Mouse (Mus musculus) neural tube, embryonic 11.5 days (tissue): Measurements from ENCODE around the gene Wdr54. TPM values are rescaled to one million over a fixed set of nuclear protein-coding genes. Genes with fewer than 3 reads are reported as not detected.
A peak's percentile ranks its signal among the peaks of the same experiment; 100 is the strongest.
"Not testable (repeated sequence)": the region's sequence is repeated elsewhere in the genome, so short reads cannot be mapped to it uniquely, and the experiment has no call there.

ENCODE experiments used
- ATAC-seq: fragments of 200-750 bp; cut with Nextera tagmentation; 2 replicates; pipeline ENCODE4 v1.8.0; 2017; ENCODE audit warnings: moderate number of reproducible peaks, mild to moderate bottlenecking, moderate TSS enrichment, moderate library complexity; ENCODE audit not compliant: insufficient read depth, low FRiP score, low TSS enrichment
- DNase-seq: peaks from one replicate; pipeline ENCODE4 v3.0.0-alpha.2; 2015; ENCODE audit warnings: low spot score
- H3K27ac ChIP-seq: fragments of 300-500 bp; sonication (generic); 2 replicates; pipeline ENCODE4 v1.5.1; 2014; ENCODE audit warnings: low read depth, mild to moderate bottlenecking, low read length
- H3K27me3 ChIP-seq: fragments of 300-500 bp; sonication (generic); 2 replicates; pipeline ENCODE4 v1.6.1; 2014; ENCODE audit warnings: mild to moderate bottlenecking, low read length, mixed read lengths; ENCODE audit not compliant: control insufficient read depth, insufficient read depth
- H3K36me3 ChIP-seq: fragments of 300-500 bp; sonication (generic); 2 replicates; pipeline ENCODE4 v1.6.1; 2014; ENCODE audit warnings: mild to moderate bottlenecking, low read length, moderate library complexity, mixed read lengths; ENCODE audit not compliant: control insufficient read depth, insufficient read depth
- H3K4me1 ChIP-seq: fragments of 300-500 bp; sonication (generic); 2 replicates; pipeline ENCODE4 v1.6.1; 2014; ENCODE audit warnings: low read length, mixed read lengths; ENCODE audit not compliant: control insufficient read depth, insufficient read depth
- H3K4me2 ChIP-seq: fragments of 300-500 bp; sonication (generic); 2 replicates; pipeline ENCODE4 v1.6.1; 2014; ENCODE audit warnings: low read depth, mild to moderate bottlenecking, moderate library complexity
- H3K4me3 ChIP-seq: fragments of 300-500 bp; sonication (generic); 2 replicates; pipeline ENCODE4 v1.5.1; 2014; ENCODE audit warnings: low read depth, low read length
- H3K9ac ChIP-seq: fragments of 300-500 bp; sonication (generic); 2 replicates; pipeline ENCODE4 v1.6.1; 2014; ENCODE audit warnings: mild to moderate bottlenecking, low read length
- H3K9me3 ChIP-seq: fragments of 300-500 bp; sonication (generic); 2 replicates; pipeline ENCODE4 v1.6.1; 2016; ENCODE audit warnings: low read length; ENCODE audit not compliant: control insufficient read depth
- WGBS: fragments of 180-500 bp; shearing (Covaris S2); extraction: QIAGEN DNeasy Blood & Tissue Kit; methylation state at CpG from one replicate; pipeline ENCODE4 v1.1.7; 2014; 5-methylcytosine and 5-hydroxymethylcytosine counted together
- polyA plus RNA-seq: library from polyadenylated mRNA; unstranded; fragments of >200 nt; fragmentation: Nextera tagmentation; extraction: Ambion mirVana; gene quantifications from 2 replicates; pipeline ENCODE4 v1.2.1, GENCODE M21; 2014

Gene Wdr54
- polyA plus RNA-seq, 1 experiment from 2014 or later, result 14.5 TPM

- no peak overlapping the region for H3K27ac ChIP-seq
- H3K36me3 ChIP-seq, result no peaks in the 10 kb centered on the region
- peak; percentile 32; the same call in 1 of the 2 replicates for ATAC-seq
- 6% methylated on average over 6 of the region's 6 CpGs for WGBS
- peaks cover 26% of the 10 kb centered on the region for H3K27me3 ChIP-seq
- no peaks in the 10 kb centered on the region for H3K9me3 ChIP-seq
- peak overlapping the region; percentile 87 for H3K4me3 ChIP-seq
- peak; percentile 26 for DNase-seq
- peak overlapping the region; percentile 82 for H3K9ac ChIP-seq
- H3K4me2 ChIP-seq, result peak overlapping the region; percentile 87
- H3K4me1 ChIP-seq, result peaks cover 12% of the 10 kb centered on the region; the same call in 1 of the 2 replicates
These were observed 8.9 kb upstream of the Wdr54 start for GRCm38 (mm10) chr6:83165026-83165606.

DNA sequence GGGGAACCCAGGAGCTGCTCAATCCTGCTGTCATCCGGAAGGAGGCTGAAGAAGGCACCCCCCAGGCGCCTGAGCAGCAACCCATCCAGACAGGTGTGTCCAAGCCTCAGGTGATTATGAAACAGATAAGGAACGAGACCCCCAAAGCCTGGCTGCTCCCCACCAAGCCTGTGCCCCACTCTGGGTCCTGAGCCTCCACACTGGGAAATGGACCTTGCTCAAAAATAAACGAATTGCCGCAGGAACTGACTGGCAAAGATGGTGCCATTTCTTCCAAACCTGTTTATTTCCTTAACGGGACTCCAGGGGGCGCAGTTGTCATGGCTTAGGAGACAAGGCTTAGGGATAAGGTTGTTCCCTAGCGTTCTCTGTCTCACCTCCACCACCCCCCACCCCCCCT is 6.5 kb upstream of the Wdr54 start:
- peak overlapping the region; percentile 26; the same call in 1 of the 2 replicates for H3K4me3 ChIP-seq
- peaks cover 27% of the 10 kb centered on the region for H3K27me3 ChIP-seq
- no peaks in the 10 kb centered on the region for H3K9me3 ChIP-seq
- ATAC-seq, result no peak
- no peak overlapping the region for H3K9ac ChIP-seq
- H3K27ac ChIP-seq, result no peak overlapping the region
- WGBS, result 0% methylated on average over 8 of the region's 8 CpGs
- H3K36me3 ChIP-seq, result no peaks in the 10 kb centered on the region
- peaks cover 12% of the 10 kb centered on the region; the same call in 1 of the 2 replicates for H3K4me1 ChIP-seq
- H3K4me2 ChIP-seq, result peak overlapping the region; percentile 41
- peak; percentile 74 for DNase-seq

DNA sequence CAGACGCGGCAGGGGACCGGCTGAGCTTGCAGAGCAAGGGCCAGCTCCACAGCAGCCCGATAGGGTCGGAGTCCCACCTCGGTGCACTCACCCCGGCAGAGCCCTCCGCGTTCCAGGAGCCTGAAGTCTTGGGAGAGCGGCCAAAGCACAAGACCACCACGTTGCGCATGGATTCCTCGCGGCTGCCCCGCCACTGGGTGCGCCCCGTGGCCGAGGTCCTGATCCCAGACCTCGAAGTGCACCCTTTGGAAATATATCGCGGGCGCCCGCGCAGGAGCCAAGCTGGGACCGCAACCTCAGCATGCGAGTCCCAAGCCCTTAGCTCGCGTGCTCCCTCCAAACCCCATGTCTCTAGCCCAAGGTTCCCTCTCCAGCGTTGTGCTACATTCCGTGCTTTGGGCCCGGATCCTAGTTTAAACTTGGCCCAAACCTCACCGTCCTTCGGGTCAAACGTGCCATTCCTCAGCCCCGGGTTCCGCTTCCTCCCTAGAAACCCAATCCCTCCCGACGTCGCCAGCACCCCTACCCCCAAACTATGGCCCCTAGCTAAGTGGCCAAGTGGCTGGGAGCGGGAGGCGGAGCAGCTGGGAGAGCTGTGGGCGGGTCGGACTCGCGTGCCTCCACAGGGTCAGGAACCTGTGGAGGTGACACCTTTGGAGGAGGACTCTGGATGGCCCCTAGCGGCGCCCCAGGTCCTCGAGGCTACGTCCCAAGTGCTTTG is 5.9 kb upstream of the Wdr54 start:
- H3K27ac ChIP-seq, result no peak overlapping the region
- DNase-seq (peak; percentile 41), ATAC-seq (no peak)
- peak overlapping the region; percentile 26 for H3K4me3 ChIP-seq
- no peaks in the 10 kb centered on the region for H3K36me3 ChIP-seq
- H3K27me3 ChIP-seq, result peaks cover 27% of the 10 kb centered on the region
- peak overlapping the region; percentile 15; the same call in 1 of the 2 replicates for H3K9ac ChIP-seq
- peak overlapping the region; percentile 41 for H3K4me2 ChIP-seq
- no peaks in the 10 kb centered on the region for H3K9me3 ChIP-seq
- WGBS, result under 1% methylated on average over 49 of the region's 49 CpGs
- peaks cover 10% of the 10 kb centered on the region; the same call in 1 of the 2 replicates for H3K4me1 ChIP-seq

GRCm38 (mm10) chr6:83161442-83161841 is 5.2 kb upstream of the Wdr54 start:
- 5% methylated on average over 19 of the region's 19 CpGs for WGBS
- Histone ChIP-seq H3K4me1 (peaks cover 5% of the 10 kb centered on the region; the same call in 1 of the 2 replicates), H3K27ac (no peak overlapping the region), H3K4me2 (peak overlapping the region; percentile 41), H3K4me3 (peak overlapping the region; percentile 26), H3K9ac (no peak overlapping the region), H3K36me3 (no peaks in the 10 kb centered on the region), H3K27me3 (peaks cover 27% of the 10 kb centered on the region), H3K9me3 (no peaks in the 10 kb centered on the region)
- DNase-seq (no peak), ATAC-seq (no peak)

- H3K4me2 ChIP-seq, ATAC-seq, H3K36me3 ChIP-seq, H3K4me1 ChIP-seq, H3K9me3 ChIP-seq, H3K4me3 ChIP-seq, H3K27ac ChIP-seq, H3K9ac ChIP-seq: not testable (repeated sequence)
- WGBS, result 40% methylated on average over 3 of the region's 3 CpGs
- H3K27me3 ChIP-seq, result peaks cover 27% of the 10 kb centered on the region
- DNase-seq, result peak; percentile 55
These were observed 3.3 kb upstream of the Wdr54 start for GRCm38 (mm10) chr6:83159456-83159855.

- 0 out of 2 replicates have a peak overlapping the region, but pooled peaks have one; percentile 28 for H3K27ac ChIP-seq
- peak; percentile 42 for ATAC-seq
- no peaks in the 10 kb centered on the region for H3K9me3 ChIP-seq
- peaks cover 4% of the 10 kb centered on the region; the same call in 1 of the 2 replicates for H3K36me3 ChIP-seq
- H3K4me2 ChIP-seq, result peak overlapping the region; percentile 91
- H3K4me3 ChIP-seq, result peak overlapping the region; percentile 55
- DNase-seq, result no peak
- peak overlapping the region; percentile 60 for H3K9ac ChIP-seq
- WGBS, result 8% methylated on average over 23 of the region's 23 CpGs
- 0 out of 2 replicates have a peak, but pooled peaks cover 4% of the 10 kb centered on the region for H3K4me1 ChIP-seq
- H3K27me3 ChIP-seq, result peaks cover 7% of the 10 kb centered on the region
These were observed 502 bp downstream of the Wdr54 start for GRCm38 (mm10) chr6:83155552-83156238.

DNA sequence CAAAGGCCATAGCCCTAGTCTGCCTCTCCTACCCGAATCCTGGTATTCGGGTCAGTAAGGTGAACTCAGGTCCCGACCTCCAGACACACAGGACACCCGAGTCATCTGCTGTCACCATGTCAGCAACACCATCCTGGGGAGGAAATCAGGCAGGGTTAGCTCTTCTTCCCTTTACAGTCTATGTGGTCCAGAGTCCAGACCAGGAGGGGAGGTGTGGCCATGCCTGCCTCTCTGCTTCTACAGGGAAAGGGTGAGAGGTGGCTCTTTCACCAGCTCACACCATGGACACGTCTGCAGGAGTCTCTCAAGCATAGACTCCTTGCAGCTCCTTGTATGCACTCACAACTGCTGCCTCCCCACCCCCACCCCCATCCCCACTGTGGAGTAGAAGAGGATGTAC is 2.7 kb downstream of the Wdr54 start:
- Histone ChIP-seq H3K27me3 (no peaks in the 10 kb centered on the region), H3K9me3 (no peaks in the 10 kb centered on the region), H3K9ac (no peak overlapping the region), H3K4me1 (0 out of 2 replicates have a peak, but pooled peaks cover 4% of the 10 kb centered on the region), H3K36me3 (peaks cover 7% of the 10 kb centered on the region), H3K4me2 (no peak overlapping the region), H3K27ac (no peak overlapping the region), H3K4me3 (no peak overlapping the region)
- DNase-seq (no peak), ATAC-seq (no peak)
- 82% methylated on average over 5 of the region's 5 CpGs for WGBS

DNA sequence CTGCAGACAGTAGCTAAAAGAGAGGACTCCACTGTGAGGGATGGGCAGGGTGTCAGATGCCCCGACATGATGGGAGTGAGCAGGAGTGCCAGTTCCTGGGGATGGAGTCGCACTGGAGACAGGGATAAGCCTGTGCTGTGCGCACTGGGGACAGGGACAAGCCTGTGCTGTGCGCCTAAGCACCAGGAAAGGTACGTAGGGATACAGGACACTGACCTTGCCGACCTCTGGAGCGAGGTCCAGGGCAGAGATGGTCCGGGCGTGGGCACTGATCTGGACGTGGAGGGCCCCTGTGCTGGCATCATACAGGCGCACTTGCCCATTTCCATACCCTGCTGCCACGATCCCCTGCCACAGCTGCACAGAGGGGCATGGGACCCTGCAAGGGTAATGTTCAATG is 3.2 kb downstream of the Wdr54 start:
- peaks cover 7% of the 10 kb centered on the region for H3K36me3 ChIP-seq
- no peaks in the 10 kb centered on the region for H3K9me3 ChIP-seq
- no peaks in the 10 kb centered on the region for H3K27me3 ChIP-seq
- H3K4me1 ChIP-seq, result 0 out of 2 replicates have a peak, but pooled peaks cover 4% of the 10 kb centered on the region
- no peak overlapping the region for H3K4me3 ChIP-seq
- no peak overlapping the region for H3K9ac ChIP-seq
- 84% methylated on average over 12 of the region's 12 CpGs for WGBS
- H3K4me2 ChIP-seq, result no peak overlapping the region
- ATAC-seq (no peak), DNase-seq (no peak)
- no peak overlapping the region for H3K27ac ChIP-seq
